Comparison of ENCODE assay signal across 8 mouse cellular contexts in the genomic region with DNA sequence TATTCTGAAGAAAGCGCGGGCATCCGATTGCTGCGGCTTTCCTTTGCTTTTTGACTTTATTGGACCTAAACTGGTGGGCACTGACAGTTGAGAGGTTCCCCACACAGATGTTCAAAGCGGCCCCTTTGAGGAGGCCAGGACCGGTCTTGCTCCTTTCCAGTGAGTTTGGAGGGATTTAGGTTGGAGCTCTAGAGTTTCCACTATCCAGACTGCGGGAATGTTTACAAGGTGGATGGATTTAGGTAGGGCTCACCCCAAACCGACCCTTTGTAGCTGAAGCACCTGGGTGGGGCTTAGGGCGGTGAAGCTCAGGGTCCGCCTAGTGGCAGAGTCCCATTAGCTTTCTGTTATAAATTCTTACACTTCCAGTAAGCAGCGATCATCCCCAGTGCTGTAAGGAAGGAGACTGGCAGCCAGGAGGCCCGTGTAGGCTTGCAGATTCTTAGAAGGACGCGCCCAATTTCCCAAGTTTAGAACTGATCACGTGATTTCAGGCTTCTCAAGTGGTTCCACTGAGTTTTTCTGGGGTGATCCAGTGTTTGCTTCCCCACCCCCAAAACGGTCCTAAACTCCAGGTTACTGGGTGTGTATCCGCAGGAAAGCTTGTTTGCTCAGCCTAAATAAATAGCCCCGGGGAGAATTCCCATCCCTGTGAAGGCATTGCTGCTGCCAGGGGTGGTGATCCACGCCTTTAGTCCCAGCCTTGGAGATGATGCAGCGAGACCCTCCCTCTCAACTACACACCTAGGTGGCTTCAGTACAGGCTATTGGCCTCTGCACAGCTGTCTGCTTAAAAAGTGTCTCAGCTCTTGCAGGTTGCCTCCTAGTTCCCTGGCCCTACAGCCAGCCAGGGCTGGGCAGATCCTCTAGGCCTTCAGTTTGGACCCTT. TPM values are rescaled to one million over a fixed set of nuclear protein-coding genes. Genes with fewer than 3 reads are reported as not detected.
A peak's percentile ranks its signal among the peaks of the same experiment; 100 is the strongest.
DNase-seq lines count a peak whose midpoint lies in the region; ATAC-seq and TF ChIP-seq lines count a peak whose summit lies in the region.

No protein-coding gene starts in this region.

- H3K9me3 ChIP-seq in embryonic facial prominence, embryonic 12.5 days: no peaks in the 10 kb centered on the region
- H3K9me3 ChIP-seq in limb, embryonic 11.5 days (ENCODE audit: control insufficient read depth, low read length): no peaks in the 10 kb centered on the region
- no peaks in the 10 kb centered on the region for H3K9me3 ChIP-seq in midbrain, embryonic 10.5 days (replicated peaks)
- H3K9me3 ChIP-seq in stomach, postnatal 0 days (ENCODE audit: control insufficient read depth, low read length): no peaks in the 10 kb centered on the region

- peaks cover 29% of the 10 kb centered on the region for H3K36me3 ChIP-seq in embryonic facial prominence, embryonic 12.5 days
- peaks cover 4% of the 10 kb centered on the region; the same call in 1 of the 2 replicates for H3K36me3 ChIP-seq in limb, embryonic 11.5 days (ENCODE audit: control insufficient read depth, insufficient read depth, low read length)
- peaks cover 31% of the 10 kb centered on the region for H3K36me3 ChIP-seq in midbrain, embryonic 10.5 days
- H3K36me3 ChIP-seq in stomach, postnatal 0 days (ENCODE audit: control insufficient read depth, insufficient read depth, low read length): no peaks in the 10 kb centered on the region; the same call in none of the 2 replicates

- H3K27ac ChIP-seq in embryonic facial prominence, embryonic 12.5 days: peak overlapping the region; percentile 65; the same call in 1 of the 2 replicates
- H3K27ac ChIP-seq in limb, embryonic 11.5 days (replicated peaks; ENCODE audit: low read depth, low read length): no peak overlapping the region
- H3K27ac ChIP-seq in midbrain, embryonic 10.5 days (replicated peaks): peak overlapping the region; percentile 89
- H3K27ac ChIP-seq in stomach, postnatal 0 days (replicated peaks): peak overlapping the region; percentile 89

- no peak for TF ChIP-seq EP300 in stomach, postnatal 0 days (optimal IDR thresholded peaks at IDR 0.05)

- ATAC-seq in embryonic facial prominence, embryonic 12.5 days (ENCODE audit: insufficient number of reproducible peaks, insufficient read depth, low FRiP score, low TSS enrichment): no peak
- ATAC-seq in limb, embryonic 11.5 days (ENCODE audit: insufficient number of reproducible peaks, low FRiP score, low TSS enrichment, low read depth): no peak
- ATAC-seq in stomach, postnatal 0 days (ENCODE audit: low FRiP score, low TSS enrichment): peak; percentile 56

- H3K4me1 ChIP-seq in embryonic facial prominence, embryonic 12.5 days: peaks cover 24% of the 10 kb centered on the region
- H3K4me1 ChIP-seq in limb, embryonic 11.5 days (ENCODE audit: control insufficient read depth, insufficient read depth, low read length): peaks cover 13% of the 10 kb centered on the region
- H3K4me1 ChIP-seq in midbrain, embryonic 10.5 days: peaks cover 29% of the 10 kb centered on the region
- peaks cover 6% of the 10 kb centered on the region for H3K4me1 ChIP-seq in stomach, postnatal 0 days (replicated peaks; ENCODE audit: control insufficient read depth, insufficient read depth)

- H3K9ac ChIP-seq in embryonic facial prominence, embryonic 12.5 days: peak overlapping the region; percentile 93
- peak overlapping the region; percentile 82 for H3K9ac ChIP-seq in limb, embryonic 11.5 days (ENCODE audit: low read length)
- peak overlapping the region; percentile 97 for H3K9ac ChIP-seq in stomach, postnatal 0 days (ENCODE audit: low read length)

- TF ChIP-seq CTCF in stomach, postnatal 0 days (IDR thresholded peaks at IDR 0.05; ENCODE audit: low read depth): peak; percentile 71

- no peaks in the 10 kb centered on the region for H3K27me3 ChIP-seq in embryonic facial prominence, embryonic 12.5 days
- no peaks in the 10 kb centered on the region for H3K27me3 ChIP-seq in limb, embryonic 11.5 days (ENCODE audit: control insufficient read depth, insufficient read depth, low read length)
- no peaks in the 10 kb centered on the region for H3K27me3 ChIP-seq in midbrain, embryonic 10.5 days (ENCODE audit: low read depth, poor library complexity, severe bottlenecking)
- no peaks in the 10 kb centered on the region for H3K27me3 ChIP-seq in stomach, postnatal 0 days (ENCODE audit: control insufficient read depth, insufficient read depth, low read length)

- peak overlapping the region; percentile 97 for H3K4me3 ChIP-seq in embryonic facial prominence, embryonic 12.5 days
- H3K4me3 ChIP-seq in limb, embryonic 11.5 days (ENCODE audit: low read depth, low read length): peak overlapping the region; percentile 89
- H3K4me3 ChIP-seq in midbrain, embryonic 10.5 days: peak overlapping the region; percentile 99
- H3K4me3 ChIP-seq in stomach, postnatal 0 days (ENCODE audit: low read depth, low read length): peak overlapping the region; percentile 95

- DNase-seq in left cerebral cortex, postnatal 4 days: peak; percentile 36
- no peak for DNase-seq in left cerebral cortex, adult 8-10 months (ENCODE audit: low spot score in 2 of 2)
- DNase-seq in heart, postnatal 4 days: peak; percentile 61
- DNase-seq in limb, embryonic 11.5 days (ENCODE audit: low spot score): peak; percentile 50
- DNase-seq in midbrain, embryonic 10.5 days (ENCODE audit: low spot score): peak; percentile 39
- peak; percentile 62 for DNase-seq in stomach, postnatal 0 days (ENCODE audit: low spot score)
- DNase-seq in layer of hippocampus, postnatal 25 days (ENCODE audit: extremely low spot score in 1 of 2, low spot score in 1 of 2): no peak

- H3K4me2 ChIP-seq in embryonic facial prominence, embryonic 12.5 days (replicated peaks): peak overlapping the region; percentile 91
- peak overlapping the region; percentile 85 for H3K4me2 ChIP-seq in limb, embryonic 11.5 days (ENCODE audit: low read depth, severe bottlenecking)
- peak overlapping the region; percentile 87 for H3K4me2 ChIP-seq in stomach, postnatal 0 days (replicated peaks; ENCODE audit: low read depth)

- intact Hi-C loops in left cerebral cortex, postnatal 4 days (cut with DNase I): no loop called here

- WGBS in embryonic facial prominence, embryonic 12.5 days: 14% methylated on average over 20 of the region's 20 CpGs
- 17% methylated on average over 20 of the region's 20 CpGs for WGBS in limb, embryonic 11.5 days
- 20% methylated on average over 20 of the region's 20 CpGs for WGBS in midbrain, embryonic 10.5 days
- 8% methylated on average over 20 of the region's 20 CpGs for WGBS in stomach, postnatal 0 days

RNA-seq across cellular contexts. Expression of gene Map1lc3b, which starts 1.3 kb away (rescaled TPM):
- total RNA-seq in left cerebral cortex, postnatal 4 days (2021): 100 to 1,000 TPM; 145 to 167 TPM
- 100 to 1,000 TPM; 159 to 187 (median 173) TPM for total RNA-seq in left cerebral cortex, adult 8-10 months (2022)
- polyA plus RNA-seq in embryonic facial prominence, embryonic 12.5 days (2016; fragmentation: Nextera tagmentation; extraction: Ambion mirVana): 214 and 232 TPM in 2 replicates
- 100 to 1,000 TPM; 130 to 135 TPM for total RNA-seq in heart, postnatal 4 days (2021)
- polyA plus RNA-seq in limb, embryonic 11.5 days (2014; fragmentation: Nextera tagmentation; extraction: Ambion mirVana): 195 and 217 TPM in 2 replicates
- polyA plus RNA-seq in midbrain, embryonic 10.5 days (2016; fragmentation: Nextera tagmentation; extraction: Ambion mirVana): 208 and 250 TPM in 2 replicates
- 262 and 274 TPM in 2 replicates for polyA plus RNA-seq in stomach, postnatal 0 days (2015; fragmentation: Nextera tagmentation; extraction: Ambion mirVana)
- total RNA-seq in layer of hippocampus, postnatal 25 days (2021): 100 to 1,000 TPM; 160 to 197 TPM

RNA-seq across cellular contexts. Expression of gene Fbxo31, which starts 12.8 kb away (rescaled TPM):
- 10 to 100 TPM; 64.1 to 67.3 TPM for total RNA-seq in left cerebral cortex, postnatal 4 days (2021)
- 100 to 1,000 TPM in 3 of 4 experiments, 10 to 100 TPM in 1; 94.5 to 107 (median 104) TPM for total RNA-seq in left cerebral cortex, adult 8-10 months (2022)
- polyA plus RNA-seq in embryonic facial prominence, embryonic 12.5 days (2016; fragmentation: Nextera tagmentation; extraction: Ambion mirVana): 23.9 and 26.7 TPM in 2 replicates
- total RNA-seq in heart, postnatal 4 days (2021): 10 to 100 TPM; 13.8 to 17.3 TPM
- polyA plus RNA-seq in limb, embryonic 11.5 days (2014; fragmentation: Nextera tagmentation; extraction: Ambion mirVana): 13.5 and 13.8 TPM in 2 replicates
- polyA plus RNA-seq in midbrain, embryonic 10.5 days (2016; fragmentation: Nextera tagmentation; extraction: Ambion mirVana): 14.8 TPM in 2 replicates
- polyA plus RNA-seq in stomach, postnatal 0 days (2015; fragmentation: Nextera tagmentation; extraction: Ambion mirVana): 10.0 and 10.9 TPM in 2 replicates
- total RNA-seq in layer of hippocampus, postnatal 25 days (2021): 100 to 1,000 TPM; 107 to 113 TPM

RNA-seq across cellular contexts. Expression of gene 1700018B08Rik, which starts 47.3 kb away (rescaled TPM):
- total RNA-seq in left cerebral cortex, postnatal 4 days (2021): not detected
- not detected for total RNA-seq in left cerebral cortex, adult 8-10 months (2022)
- not detected in 2 replicates for polyA plus RNA-seq in embryonic facial prominence, embryonic 12.5 days (2016; fragmentation: Nextera tagmentation; extraction: Ambion mirVana)
- not detected for total RNA-seq in heart, postnatal 4 days (2021)
- polyA plus RNA-seq in limb, embryonic 11.5 days (2014; fragmentation: Nextera tagmentation; extraction: Ambion mirVana): not detected in 2 replicates
- not detected in 2 replicates for polyA plus RNA-seq in midbrain, embryonic 10.5 days (2016; fragmentation: Nextera tagmentation; extraction: Ambion mirVana)
- not detected in 2 replicates for polyA plus RNA-seq in stomach, postnatal 0 days (2015; fragmentation: Nextera tagmentation; extraction: Ambion mirVana)
- total RNA-seq in layer of hippocampus, postnatal 25 days (2021): not detected

Comparison
In these comparisons a context has a peak if more than half of its experiments do, and no peak if none do; other contexts are left out.
1. DNase-seq: peak in left cerebral cortex, postnatal 4 days (single experiment), heart, postnatal 4 days (single experiment), limb, embryonic 11.5 days (single experiment), midbrain, embryonic 10.5 days (single experiment) and stomach, postnatal 0 days (single experiment); none in left cerebral cortex, adult 8-10 months (0 of 2) and layer of hippocampus, postnatal 25 days (0 of 2).
2. Peak in every context shown above with its lines, with median percentiles within 50 percentile points of each other: H3K4me2 ChIP-seq, H3K4me3 ChIP-seq and H3K9ac ChIP-seq.